Mouse (Mus musculus) gastrocnemius, postnatal 14 days (tissue): ENCODE measurements around the gene Itga3. TPM values are rescaled to one million over a fixed set of nuclear protein-coding genes. Genes with fewer than 3 reads are reported as not detected.
A peak's percentile ranks its signal among the peaks of the same experiment; 100 is the strongest.

Experiments used
- DNase-seq: peaks from one replicate; pipeline ENCODE4 v3.0.0; 2021; ENCODE audit warnings: mixed read lengths
- intact Hi-C: fragments of 180-260 bp; cut with DNase I; formaldehyde crosslinking; loops from one replicate; pipeline ENCODE4 v1.15.1; 2025; ENCODE audit warnings: low total_unique reads
- total RNA-seq, 2 experiments: library from RNA; stranded (reverse); gene quantifications; 2 replicates each; pipeline ENCODE4 v1.2.3; 2021

Gene Itga3
- total RNA-seq, 2 experiments from 2014 or later = 3.5 to 4.0 TPM

- intact Hi-C loops = no loop called here
- peak; percentile 4 for DNase-seq
Measured at GRCm38 (mm10) chr11:94996101-94996500, 80.5 kb downstream of the Itga3 start.

- intact Hi-C loops = no loop called here
- no peak for DNase-seq
Measured at GRCm38 (mm10) chr11:94994947-94995772, 81.4 kb downstream of the Itga3 start.

Other genes with a start within 250 kb of the Itga3 start
- gene Col1a1, start 140.6 kb downstream of the Itga3 start, total RNA-seq = 1,000 to 10,000 TPM; 3,539 to 4,018 TPM
- not detected for gene Hils1, start 109.2 kb downstream of the Itga3 start, total RNA-seq
- gene Sgca, start 100.5 kb downstream of the Itga3 start, total RNA-seq = 100 to 1,000 TPM; 201 to 224 TPM
- gene Ppp1r9b, start 85.8 kb downstream of the Itga3 start, total RNA-seq = 10 to 100 TPM; 38.7 to 38.8 TPM
- gene Samd14, start 66.9 kb downstream of the Itga3 start, total RNA-seq = 1 to 10 TPM; 1.7 to 2.2 TPM
- 100 to 1,000 TPM; 330 to 344 TPM for gene Pdk2, start 35.4 kb downstream of the Itga3 start, total RNA-seq
- not detected for gene Dlx3, start 43.3 kb upstream of the Itga3 start, total RNA-seq
- gene Dlx4, start 69.5 kb upstream of the Itga3 start, total RNA-seq = not detected
- gene Tac4, start 184.7 kb upstream of the Itga3 start, total RNA-seq = not detected
- gene Kat7, start 233.4 kb upstream of the Itga3 start, total RNA-seq = 10 to 100 TPM; 21.7 to 24.4 TPM